Mouse (Mus musculus): Measurements from ENCODE around the gene Gm11437.
A peak's percentile ranks its signal among the peaks of the same experiment; 100 is the strongest.

Gm11437 gene

GRCm38 (mm10) chr11:84167046-84167526, at the start of gene Gm11437:
Gene Gm11437 (minus strand): TSS chr11:84167476.
- DNase-seq (ENCODE audit: low read depth, low spot score): no peak

GRCm38 (mm10) chr11:84210876-84211275, 43.6 kb upstream of the Gm11437 start:
- no peak for DNase-seq (ENCODE audit: low read depth, low spot score)

GRCm38 (mm10) chr11:84205776-84206175, 38.5 kb upstream of the Gm11437 start:
- DNase-seq (ENCODE audit: low read depth, low spot score): no peak

GRCm38 (mm10) chr11:84197607-84198402, 30.5 kb upstream of the Gm11437 start:
- no peak for DNase-seq (ENCODE audit: low read depth, low spot score)

GRCm38 (mm10) chr11:84194751-84195150, 27.5 kb upstream of the Gm11437 start:
- DNase-seq (ENCODE audit: low read depth, low spot score): no peak

GRCm38 (mm10) chr11:84193249-84193648, 26.0 kb upstream of the Gm11437 start:
- DNase-seq (ENCODE audit: low read depth, low spot score): no peak

- no peak for DNase-seq (ENCODE audit: low read depth, low spot score)
These were observed 23.4 kb upstream of the Gm11437 start for GRCm38 (mm10) chr11:84190581-84191233.

- DNase-seq (ENCODE audit: low read depth, low spot score): no peak
These were observed 21.3 kb upstream of the Gm11437 start for GRCm38 (mm10) chr11:84188530-84188929.

GRCm38 (mm10) chr11:84181286-84181685, 14.0 kb upstream of the Gm11437 start:
- DNase-seq (ENCODE audit: low read depth, low spot score): no peak

GRCm38 (mm10) chr11:84179954-84180598, 12.8 kb upstream of the Gm11437 start:
- peak; percentile 39 for DNase-seq (ENCODE audit: low read depth, low spot score)

GRCm38 (mm10) chr11:84179226-84179953, 12.1 kb upstream of the Gm11437 start:
- DNase-seq (ENCODE audit: low read depth, low spot score): peak; percentile 73

- no peak for DNase-seq (ENCODE audit: low read depth, low spot score)
These were observed 11.3 kb upstream of the Gm11437 start for GRCm38 (mm10) chr11:84178571-84178970.

GRCm38 (mm10) chr11:84172539-84173435, 5.5 kb upstream of the Gm11437 start:
- no peak for DNase-seq (ENCODE audit: low read depth, low spot score)

GRCm38 (mm10) chr11:84168701-84169288, 1.5 kb upstream of the Gm11437 start:
- DNase-seq (ENCODE audit: low read depth, low spot score): no peak

GRCm38 (mm10) chr11:84164561-84164960, 2.7 kb downstream of the Gm11437 start:
- DNase-seq (ENCODE audit: low read depth, low spot score): no peak

GRCm38 (mm10) chr11:84164123-84164522, 3.2 kb downstream of the Gm11437 start:
- no peak for DNase-seq (ENCODE audit: low read depth, low spot score)

- DNase-seq (ENCODE audit: low read depth, low spot score): no peak
These were observed 10.6 kb downstream of the Gm11437 start for GRCm38 (mm10) chr11:84156535-84157262.

- no peak for DNase-seq (ENCODE audit: low read depth, low spot score)
These were observed 16.4 kb downstream of the Gm11437 start for GRCm38 (mm10) chr11:84150884-84151283.

GRCm38 (mm10) chr11:84146081-84146480, 21.2 kb downstream of the Gm11437 start:
- no peak for DNase-seq (ENCODE audit: low read depth, low spot score)
